Mouse (Mus musculus): Measurements from ENCODE around the gene Tgfbi. TPM values are rescaled to one million over a fixed set of nuclear protein-coding genes. Genes with fewer than 3 reads are reported as not detected.

Gene Tgfbi
- total RNA-seq, 2 experiments from 2014 or later, result 321 to 505 TPM

DNA sequence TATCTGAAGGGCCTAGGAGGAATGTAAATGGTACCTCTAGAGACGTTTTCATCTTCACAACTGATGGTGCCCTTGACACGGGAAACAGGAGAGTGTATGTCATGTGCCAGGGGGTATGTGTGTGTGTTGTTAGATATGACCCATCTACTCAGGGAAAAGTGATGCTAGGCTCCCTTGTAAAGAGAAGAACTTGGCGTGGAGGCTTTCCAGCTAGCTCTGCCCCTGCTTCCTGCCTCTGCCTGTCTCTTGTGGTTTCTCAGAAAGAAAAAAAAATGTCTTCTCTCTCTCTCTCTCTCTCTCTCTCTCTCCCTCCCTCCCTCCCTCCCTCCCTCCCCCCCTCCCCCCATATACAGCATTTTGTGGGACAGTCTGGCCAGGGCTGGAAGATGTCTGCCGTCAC, 72.6 kb downstream of the Tgfbi start:
- no peak for ATAC-seq (ENCODE audit: poor library complexity, severe bottlenecking)

DNA sequence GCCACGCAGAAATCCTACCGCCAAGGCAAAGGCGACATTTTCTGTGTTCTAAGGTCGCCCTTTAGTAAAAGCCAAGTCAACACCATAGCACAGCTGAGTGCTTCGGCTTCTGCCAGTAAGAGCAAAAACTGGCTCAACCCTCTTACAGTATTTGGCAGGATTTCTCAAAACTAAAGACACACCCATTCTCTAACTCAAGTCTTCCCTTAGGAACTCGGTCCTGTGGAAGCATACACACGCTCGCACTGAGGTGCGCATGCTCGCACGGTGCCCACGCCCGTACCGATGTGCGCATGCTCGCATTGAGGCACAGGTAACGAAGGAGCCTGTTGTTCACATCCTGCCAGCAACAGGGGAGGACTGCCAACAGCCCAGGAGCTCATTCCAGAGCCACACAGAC, 73.0 kb downstream of the Tgfbi start:
- no peak for ATAC-seq (ENCODE audit: poor library complexity, severe bottlenecking)

DNA sequence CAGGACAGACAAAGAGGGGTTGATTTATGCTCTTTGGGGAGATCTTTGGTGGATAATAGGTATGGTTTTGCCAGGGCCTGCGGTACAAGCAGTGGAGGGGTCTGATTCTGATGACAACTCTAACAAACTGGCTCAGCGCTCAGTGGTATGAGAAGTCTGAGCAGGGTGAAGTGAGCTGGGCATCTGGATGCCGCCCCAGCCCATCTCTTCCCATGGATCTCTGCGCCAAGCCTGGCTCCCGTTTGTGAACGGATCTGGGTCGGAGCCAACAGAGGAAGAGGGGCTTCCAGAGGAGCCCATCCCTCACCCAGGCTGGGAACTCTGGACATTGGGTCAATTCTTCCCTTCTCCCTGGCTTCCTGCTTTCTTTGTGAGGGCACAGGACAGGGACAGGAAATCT, 74.0 kb downstream of the Tgfbi start:
- no peak for ATAC-seq (ENCODE audit: poor library complexity, severe bottlenecking)

Other genes with a start within 250 kb of the Tgfbi start
- not detected in 2 replicates for gene Gm3045, start 182.9 kb upstream of the Tgfbi start, total RNA-seq (2015)
- not detected in 2 replicates for gene Gm3045, start 182.9 kb upstream of the Tgfbi start, total RNA-seq (2017)
- not detected in 2 replicates for gene Slc25a48, start 171.2 kb upstream of the Tgfbi start, total RNA-seq (2015)
- not detected in 2 replicates for gene Slc25a48, start 171.2 kb upstream of the Tgfbi start, total RNA-seq (2017)
- not detected in 2 replicates for gene Il9, start 127.3 kb upstream of the Tgfbi start, total RNA-seq (2015)
- gene Il9, start 127.3 kb upstream of the Tgfbi start, total RNA-seq (2017), result not detected in 2 replicates
- not detected in 2 replicates for gene Fbxl21, start 87.1 kb upstream of the Tgfbi start, total RNA-seq (2015)
- not detected in 2 replicates for gene Fbxl21, start 87.1 kb upstream of the Tgfbi start, total RNA-seq (2017)
- not detected in 2 replicates for gene Lect2, start 61.0 kb upstream of the Tgfbi start, total RNA-seq (2015)
- gene Lect2, start 61.0 kb upstream of the Tgfbi start, total RNA-seq (2017), result not detected in 2 replicates
- 26.9 and 28.1 TPM in 2 replicates for gene Smad5, start 93.5 kb downstream of the Tgfbi start, total RNA-seq (2015)
- 14.1 and 16.7 TPM in 2 replicates for gene Smad5, start 93.5 kb downstream of the Tgfbi start, total RNA-seq (2017)
- gene Gm45623, start 144.3 kb downstream of the Tgfbi start, total RNA-seq (2015), result not detected in 2 replicates
- gene Gm45623, start 144.3 kb downstream of the Tgfbi start, total RNA-seq (2017), result not detected in 2 replicates